Mouse (Mus musculus) left cerebral cortex, adult 18-20 months (tissue): Measurements from ENCODE around the gene Gemin5. TPM values are rescaled to one million over a fixed set of nuclear protein-coding genes. Genes with fewer than 3 reads are reported as not detected.

Source experiments
- DNase-seq, 2 experiments: peaks; one replicate each; pipeline ENCODE4 v3.0.0; 2021 to 2022; ENCODE audit warnings: low spot score in 2 of 2, mixed read lengths in 1 of 2
- total RNA-seq, 2 experiments: library from RNA; stranded (reverse); gene quantifications; 2 replicates each; pipeline ENCODE4 v1.2.3; 2021

The Gemin5 gene
- total RNA-seq, 2 experiments from 2014 or later, result 18.9 to 19.0 TPM

DNA sequence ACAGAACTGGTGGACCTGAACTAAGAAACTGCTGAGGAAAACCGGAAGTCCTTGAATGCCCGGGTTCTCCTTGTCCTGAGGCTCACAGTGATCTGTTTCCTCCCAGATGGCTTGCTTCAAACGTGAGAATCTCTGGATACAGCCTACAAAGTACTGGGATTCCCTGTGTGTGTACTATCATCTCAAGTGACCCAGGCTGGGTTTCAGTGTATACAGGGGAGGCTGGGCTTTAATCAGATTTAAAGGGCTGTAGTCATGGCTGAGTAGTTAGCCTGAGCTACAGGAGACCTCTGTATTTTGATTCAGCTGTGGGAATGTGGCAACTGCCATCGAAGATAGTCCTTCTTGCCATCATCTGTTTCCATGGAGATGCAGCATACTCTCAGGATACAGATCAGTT is 91.1 kb downstream of the Gemin5 start:
- DNase-seq, result no peak

DNA sequence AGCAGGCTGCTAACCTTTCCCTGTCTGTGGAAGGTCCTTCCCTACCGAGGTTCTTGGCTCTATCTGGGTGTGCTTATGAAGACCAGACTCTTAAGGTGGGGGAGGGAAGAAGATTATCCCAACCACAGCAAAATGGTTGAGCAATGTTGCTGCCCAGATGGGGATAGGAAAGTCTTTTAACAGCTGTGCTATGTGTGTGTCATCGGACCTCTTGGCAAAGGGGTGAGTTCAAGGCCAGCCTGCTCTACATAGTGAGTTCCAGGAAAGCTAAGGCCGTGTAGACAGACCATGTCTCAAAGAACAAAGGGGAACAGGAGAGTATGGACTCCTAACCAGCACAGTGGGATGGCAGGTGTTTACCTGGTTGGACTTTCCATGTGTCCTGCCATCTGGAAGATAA is 95.4 kb downstream of the Gemin5 start:
- DNase-seq, result no peak

Other genes with a start within 250 kb of the Gemin5 start
- 10 to 100 TPM; 87.5 to 89.1 TPM for gene Larp1, start 159.5 kb downstream of the Gemin5 start, total RNA-seq
- gene Gm12248, start 75.4 kb downstream of the Gemin5 start, total RNA-seq, result not detected
- 10 to 100 TPM; 55.8 to 56.4 TPM for gene Cnot8, start 64.4 kb downstream of the Gemin5 start, total RNA-seq
- gene Mrpl22, start 3.1 kb upstream of the Gemin5 start, total RNA-seq, result 10 to 100 TPM; 36.0 to 39.6 TPM
- 1 to 10 TPM; 3.8 to 5.4 TPM for gene Igtp, start 31.0 kb upstream of the Gemin5 start, total RNA-seq
- gene Irgm2, start 31.1 kb upstream of the Gemin5 start, total RNA-seq, result 1 to 10 TPM; 2.4 to 3.6 TPM
- gene 4930438A08Rik, start 106.3 kb upstream of the Gemin5 start, total RNA-seq, result not detected
- 10 to 100 TPM; 25.4 to 28.9 TPM for gene Zfp692, start 138.5 kb upstream of the Gemin5 start, total RNA-seq
- gene Zfp672, start 161.8 kb upstream of the Gemin5 start, total RNA-seq, result 10 to 100 TPM; 39.4 to 45.1 TPM
- 10 to 100 TPM; 50.1 to 53.7 TPM for gene Sh3bp5l, start 162.2 kb upstream of the Gemin5 start, total RNA-seq
- not detected for gene Lypd8, start 210.5 kb upstream of the Gemin5 start, total RNA-seq